Mouse (Mus musculus) testis, adult 2 months (tissue): Measurements from ENCODE around the gene Galnt10.

Source experiments
- CTCF ChIP-seq: fragments of 200-500 bp; IDR thresholded peaks from 2 replicates; pipeline ENCODE4 v1.5.1; 2012; ENCODE audit warnings: low read depth, mild to moderate bottlenecking, inconsistent platforms, low read length, moderate library complexity; ENCODE audit not compliant: control insufficient read depth, insufficient read depth, insufficient replicate concordance
- POLR2A ChIP-seq: fragments of 200-500 bp; IDR thresholded peaks from 2 replicates; pipeline ENCODE4 v1.6.1; 2012; ENCODE audit warnings: low read depth, mild to moderate bottlenecking, inconsistent platforms, low read length, moderate library complexity; ENCODE audit not compliant: control insufficient read depth

- TF ChIP-seq CTCF (no peak), POLR2A (no peak)
These were observed 128.2 kb downstream of the Galnt10 start for GRCm38 (mm10) chr11:57773479-57773878.
